ENCODE assay signal across 17 mouse cellular contexts in the genomic region with DNA sequence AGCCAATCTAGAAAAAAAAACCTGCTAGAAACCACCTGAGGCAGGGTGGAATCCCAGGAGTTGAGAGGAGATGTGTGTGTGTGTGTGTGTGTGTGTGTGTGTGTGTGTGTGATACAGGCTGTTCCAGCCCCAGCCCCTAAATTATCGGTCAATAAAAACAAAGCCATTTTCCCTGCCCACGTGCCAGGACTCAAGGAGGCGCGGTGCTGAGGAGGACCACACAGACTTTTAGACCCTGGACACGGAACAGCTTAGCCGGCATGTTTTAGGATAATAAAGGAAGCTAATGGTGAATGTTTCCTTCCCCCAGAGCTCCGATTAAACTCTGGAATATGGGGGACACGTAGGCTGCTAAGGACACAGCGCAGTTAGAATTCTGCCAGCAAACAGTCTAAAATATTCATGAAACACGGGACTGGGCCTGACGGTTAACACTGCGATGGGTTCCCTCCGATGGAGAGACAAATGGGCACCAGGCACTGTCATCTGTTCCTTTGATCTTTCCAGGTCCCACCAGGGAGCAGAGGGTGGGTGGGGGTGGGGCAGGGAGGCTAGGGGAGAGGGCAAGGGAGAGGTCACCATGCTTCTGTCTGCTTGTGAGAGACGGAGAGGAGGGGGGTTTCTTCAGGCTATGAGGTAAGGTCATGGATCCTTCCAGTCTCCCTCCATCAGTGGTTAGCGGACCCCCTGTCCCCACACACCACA.
A peak's percentile ranks its signal among the peaks of the same experiment; 100 is the strongest.
DNase-seq lines count a peak whose midpoint lies in the region; ATAC-seq and TF ChIP-seq lines count a peak whose summit lies in the region.
"Had no signal": no experiment of that assay in that cellular context is flagged by ENCODE, and none has a peak within 500 bp of the region (broad histone marks: within the 10 kb centered on the region; RNA-seq: fewer than 3 reads in every experiment).

No protein-coding gene starts in this region.

- H3K27ac ChIP-seq in forebrain, embryonic 10.5 days = peak overlapping the region; percentile 65
- H3K27ac ChIP-seq in forebrain, embryonic 14.5 days (ENCODE audit: low read depth, low read length) = no peak overlapping the region
- peak overlapping the region; percentile 73 for H3K27ac ChIP-seq in layer of hippocampus, adult 2 months
- H3K27ac ChIP-seq in midbrain, embryonic 14.5 days (replicated peaks; ENCODE audit: low read depth, low read length) = peak overlapping the region; percentile 55
- peak overlapping the region; percentile 13; the same call in 1 of the 2 replicates for H3K27ac ChIP-seq in neural tube, embryonic 15.5 days (replicated peaks)
- H3K27ac ChIP-seq in intestine, postnatal 0 days (ENCODE audit: low read depth, low read length) = no peak overlapping the region
- H3K27ac ChIP-seq: embryonic facial prominence, embryonic 12.5 days had no signal

- TF ChIP-seq CTCF in layer of hippocampus, adult 2 months (conservative IDR thresholded peaks at IDR 0.05) = no peak
- no peak for TF ChIP-seq CTCF in intestine, postnatal 0 days (IDR thresholded peaks at IDR 0.05; ENCODE audit: low read depth)

- 46% methylated on average over 15 of the region's 15 CpGs for WGBS in forebrain, embryonic 10.5 days
- 47% methylated on average over 15 of the region's 15 CpGs for WGBS in forebrain, embryonic 14.5 days
- WGBS in midbrain, embryonic 14.5 days = 19% methylated on average over 15 of the region's 15 CpGs
- 15% methylated on average over 15 of the region's 15 CpGs for WGBS in neural tube, embryonic 15.5 days
- WGBS in intestine, postnatal 0 days = 59% methylated on average over 15 of the region's 15 CpGs

- no peak overlapping the region for H3K4me2 ChIP-seq in forebrain, embryonic 14.5 days (ENCODE audit: low read length)
- no peak overlapping the region for H3K4me2 ChIP-seq in midbrain, embryonic 14.5 days (ENCODE audit: low read length)
- no peak overlapping the region for H3K4me2 ChIP-seq in neural tube, embryonic 15.5 days
- H3K4me2 ChIP-seq in intestine, postnatal 0 days (replicated peaks; ENCODE audit: low read depth) = no peak overlapping the region
- H3K4me2 ChIP-seq: embryonic facial prominence, embryonic 12.5 days; lung, embryonic 14.5 days had no signal

- no peak for DNase-seq in forebrain, embryonic 10.5 days (ENCODE audit: extremely low spot score, low spot score)
- DNase-seq in forebrain, embryonic 14.5 days (ENCODE audit: low spot score) = no peak
- DNase-seq in layer of hippocampus, adult 2 months (ENCODE audit: low spot score in 2 of 2) = no peak
- DNase-seq in layer of hippocampus, postnatal 25 days (ENCODE audit: extremely low spot score in 1 of 2, low spot score in 1 of 2) = no peak
- DNase-seq in midbrain, embryonic 14.5 days = peak; percentile 63
- DNase-seq in cerebellum, postnatal 25 days = no peak
- DNase-seq: adrenal gland, postnatal 14 days; cerebellum, adult 9-11 months; gastrocnemius, postnatal 36 days; kidney, postnatal 10 days; liver; lung, embryonic 14.5 days; right cerebral cortex, postnatal 25 days had no signal

- H3K4me1 ChIP-seq in forebrain, embryonic 10.5 days = peaks cover 57% of the 10 kb centered on the region
- H3K4me1 ChIP-seq in forebrain, embryonic 14.5 days (ENCODE audit: control insufficient read depth, insufficient read depth, low read length) = peaks cover 24% of the 10 kb centered on the region
- H3K4me1 ChIP-seq in midbrain, embryonic 14.5 days (ENCODE audit: control insufficient read depth, insufficient read depth, low read length) = peaks cover 44% of the 10 kb centered on the region
- H3K4me1 ChIP-seq in neural tube, embryonic 15.5 days = peaks cover 42% of the 10 kb centered on the region
- no peaks in the 10 kb centered on the region for H3K4me1 ChIP-seq in intestine, postnatal 0 days (replicated peaks; ENCODE audit: control insufficient read depth, insufficient read depth, low read length)

- no peak overlapping the region for H3K4me3 ChIP-seq in forebrain, embryonic 10.5 days
- no peak overlapping the region for H3K4me3 ChIP-seq in forebrain, embryonic 14.5 days (ENCODE audit: low read depth, low read length)
- H3K4me3 ChIP-seq in layer of hippocampus, adult 2 months = no peak overlapping the region
- no peak overlapping the region for H3K4me3 ChIP-seq in midbrain, embryonic 14.5 days (replicated peaks; ENCODE audit: low read depth, low read length)
- H3K4me3 ChIP-seq in neural tube, embryonic 15.5 days (replicated peaks) = no peak overlapping the region
- H3K4me3 ChIP-seq in intestine, postnatal 0 days (ENCODE audit: low read depth, low read length) = no peak overlapping the region
- H3K4me3 ChIP-seq: embryonic facial prominence, embryonic 12.5 days; myocyte had no signal

- 0 out of 2 replicates have a peak, but pooled peaks cover 4% of the 10 kb centered on the region for H3K27me3 ChIP-seq in forebrain, embryonic 10.5 days (ENCODE audit: poor library complexity, severe bottlenecking)
- no peaks in the 10 kb centered on the region for H3K27me3 ChIP-seq in forebrain, embryonic 14.5 days (replicated peaks; ENCODE audit: control insufficient read depth, insufficient read depth, low read length)
- no peaks in the 10 kb centered on the region for H3K27me3 ChIP-seq in midbrain, embryonic 14.5 days (ENCODE audit: control insufficient read depth, insufficient read depth, low read length)
- no peaks in the 10 kb centered on the region for H3K27me3 ChIP-seq in neural tube, embryonic 15.5 days (replicated peaks)
- no peaks in the 10 kb centered on the region for H3K27me3 ChIP-seq in intestine, postnatal 0 days (replicated peaks; ENCODE audit: control insufficient read depth, insufficient read depth, low read length)
- H3K27me3 ChIP-seq: embryonic facial prominence, embryonic 12.5 days had no signal

- H3K9me3 ChIP-seq in forebrain, embryonic 10.5 days = no peaks in the 10 kb centered on the region
- H3K9me3 ChIP-seq in forebrain, embryonic 14.5 days (replicated peaks; ENCODE audit: control insufficient read depth, low read length) = no peaks in the 10 kb centered on the region
- no peaks in the 10 kb centered on the region for H3K9me3 ChIP-seq in midbrain, embryonic 14.5 days (ENCODE audit: control insufficient read depth, low read length)
- no peaks in the 10 kb centered on the region for H3K9me3 ChIP-seq in neural tube, embryonic 15.5 days (replicated peaks)
- no peaks in the 10 kb centered on the region for H3K9me3 ChIP-seq in intestine, postnatal 0 days (ENCODE audit: control insufficient read depth)
- H3K9me3 ChIP-seq: embryonic facial prominence, embryonic 12.5 days had no signal

- no peak overlapping the region for H3K9ac ChIP-seq in forebrain, embryonic 14.5 days (ENCODE audit: low read length)
- no peak overlapping the region for H3K9ac ChIP-seq in midbrain, embryonic 14.5 days (replicated peaks; ENCODE audit: low read length)
- H3K9ac ChIP-seq in neural tube, embryonic 15.5 days (replicated peaks) = no peak overlapping the region
- no peak overlapping the region for H3K9ac ChIP-seq in intestine, postnatal 0 days (ENCODE audit: low read depth, low read length)
- H3K9ac ChIP-seq: embryonic facial prominence, embryonic 12.5 days; lung, embryonic 14.5 days had no signal

- ATAC-seq in forebrain, embryonic 14.5 days = no peak
- ATAC-seq in midbrain, embryonic 14.5 days (ENCODE audit: low FRiP score, low TSS enrichment) = peak; percentile 28
- ATAC-seq in neural tube, embryonic 15.5 days (ENCODE audit: low FRiP score) = peak; percentile 16; the same call in 1 of the 2 replicates
- no peak for ATAC-seq in intestine, postnatal 0 days

- H3K36me3 ChIP-seq in forebrain, embryonic 10.5 days (replicated peaks) = no peaks in the 10 kb centered on the region
- no peaks in the 10 kb centered on the region for H3K36me3 ChIP-seq in forebrain, embryonic 14.5 days (ENCODE audit: control insufficient read depth, insufficient read depth, low read length)
- no peaks in the 10 kb centered on the region for H3K36me3 ChIP-seq in midbrain, embryonic 14.5 days (ENCODE audit: control insufficient read depth, insufficient read depth, low read length)
- H3K36me3 ChIP-seq in neural tube, embryonic 15.5 days = no peaks in the 10 kb centered on the region
- no peaks in the 10 kb centered on the region for H3K36me3 ChIP-seq in intestine, postnatal 0 days (ENCODE audit: control insufficient read depth, insufficient read depth)
- H3K36me3 ChIP-seq: embryonic facial prominence, embryonic 12.5 days had no signal

Comparison
In these comparisons a context has a peak if more than half of its experiments do, and no peak if none do; other contexts are left out.
1. H3K27ac ChIP-seq: peak in forebrain, embryonic 10.5 days (single experiment), layer of hippocampus, adult 2 months (single experiment), midbrain, embryonic 14.5 days (single experiment) and neural tube, embryonic 15.5 days (single experiment); none in forebrain, embryonic 14.5 days (single experiment) and intestine, postnatal 0 days (single experiment).
2. ATAC-seq: peak in midbrain, embryonic 14.5 days (single experiment) and neural tube, embryonic 15.5 days (single experiment); none in forebrain, embryonic 14.5 days (single experiment) and intestine, postnatal 0 days (single experiment).